Mouse (Mus musculus) forebrain, embryonic 14.5 days (tissue): ENCODE results near the gene Pex16. TPM values are rescaled to one million over a fixed set of nuclear protein-coding genes. Genes with fewer than 3 reads are reported as not detected.

Experiments
- ATAC-seq: fragments of 200-750 bp; cut with Nextera tagmentation; 2 replicates; pipeline ENCODE4 v1.8.0; 2017; ENCODE audit warnings: mild to moderate bottlenecking, moderate library complexity
- DNase-seq: peaks from one replicate; pipeline ENCODE4 v3.0.0-alpha.2; 2015; ENCODE audit warnings: low spot score
- H3K27ac ChIP-seq: fragments of 300-500 bp; sonication (generic); 2 replicates; pipeline ENCODE4 v1.5.1; 2014; ENCODE audit warnings: low read depth, mild to moderate bottlenecking, control low read depth, low read length, moderate library complexity
- H3K27me3 ChIP-seq: fragments of 300-500 bp; sonication (generic); replicated peaks from 2 replicates; pipeline ENCODE4 v1.6.1; 2014; ENCODE audit warnings: low read length, control low read depth, mixed read lengths; ENCODE audit not compliant: control insufficient read depth, insufficient read depth
- H3K36me3 ChIP-seq: fragments of 300-500 bp; sonication (generic); 2 replicates; pipeline ENCODE4 v1.6.1; 2014; ENCODE audit warnings: low read length, control low read depth; ENCODE audit not compliant: control insufficient read depth, insufficient read depth
- H3K4me1 ChIP-seq: fragments of 300-500 bp; sonication (generic); 2 replicates; pipeline ENCODE4 v1.6.1; 2014; ENCODE audit warnings: antibody characterized with exemption, low read length, control low read depth; ENCODE audit not compliant: control insufficient read depth, insufficient read depth
- H3K4me2 ChIP-seq: fragments of 300-500 bp; sonication (generic); 2 replicates; pipeline ENCODE4 v1.6.1; 2014; ENCODE audit warnings: mild to moderate bottlenecking, control low read depth, low read length
- H3K4me3 ChIP-seq: fragments of 300-500 bp; sonication (generic); 2 replicates; pipeline ENCODE4 v1.5.1; 2014; ENCODE audit warnings: low read depth, low read length, control low read depth
- H3K9ac ChIP-seq: fragments of 300-500 bp; sonication (generic); 2 replicates; pipeline ENCODE4 v1.6.1; 2014; ENCODE audit warnings: mild to moderate bottlenecking, low read length, control low read depth, moderate library complexity
- H3K9me3 ChIP-seq: fragments of 300-500 bp; sonication (generic); replicated peaks from 2 replicates; pipeline ENCODE4 v1.6.1; 2016; ENCODE audit warnings: low read length, control low read depth, mixed read lengths; ENCODE audit not compliant: control insufficient read depth
- WGBS: fragments of 180-500 bp; shearing (Covaris S2); extraction: QIAGEN DNeasy Blood & Tissue Kit; methylation state at CpG from one replicate; pipeline ENCODE4 v1.1.7; 2014; 5-methylcytosine and 5-hydroxymethylcytosine counted together
- microRNA-seq: library from miRNA; unstranded; fragments of <30 nt; microRNA quantifications from one replicate; pipeline ENCODE4, GENCODE M21; 2016
- polyA plus RNA-seq: library from polyadenylated mRNA; unstranded; fragments of >200 nt; fragmentation: Nextera tagmentation; extraction: Ambion mirVana; gene quantifications from 2 replicates; pipeline ENCODE4 v1.2.1, GENCODE M21; 2014

Gene Pex16
- polyA plus RNA-seq, 1 experiment from 2014 or later: 37.1 TPM

DNA sequence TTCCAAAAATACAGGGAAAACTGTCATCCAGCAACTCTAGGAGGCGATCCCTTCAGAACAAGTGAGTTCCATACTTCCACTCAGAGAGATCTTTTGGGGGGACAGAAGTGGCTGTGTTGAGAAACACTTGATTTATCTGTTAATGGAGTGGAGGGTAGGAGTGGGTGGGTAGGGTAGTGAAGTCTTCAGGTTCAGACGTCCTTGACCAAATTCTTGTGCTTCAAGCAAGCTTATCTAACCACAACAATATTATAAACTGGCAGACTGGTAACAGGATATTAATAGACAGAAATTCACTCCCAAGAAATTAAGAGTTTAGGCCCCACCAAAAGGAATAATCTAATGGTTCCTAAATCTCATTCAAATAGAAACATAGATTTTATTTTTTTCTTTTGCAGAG lies 55.6 kb downstream of the Pex16 start:
- ATAC-seq (no peak), DNase-seq (no peak)
- no peaks in the 10 kb centered on the region for H3K9me3 ChIP-seq
- no peak overlapping the region for H3K4me2 ChIP-seq
- peaks cover 40% of the 10 kb centered on the region for H3K4me1 ChIP-seq
- no peak overlapping the region for H3K27ac ChIP-seq
- H3K27me3 ChIP-seq: 0 out of 2 replicates have a peak, but pooled peaks cover 2% of the 10 kb centered on the region
- H3K9ac ChIP-seq: no peak overlapping the region
- WGBS: 86% methylated on average over 2 of the region's 2 CpGs
- H3K36me3 ChIP-seq: peaks cover 9% of the 10 kb centered on the region
- no peak overlapping the region for H3K4me3 ChIP-seq

Small RNA genes lying within 50 kb of the gene (microRNA-seq; reads per million reads assigned to microRNA genes)
- gene Mir7000: 1.1 reads per million

Other genes with a start within 250 kb of the Pex16 start
- 0.99 and 1.5 TPM in 2 replicates for gene Large2, start 193 bp downstream of the Pex16 start, polyA plus RNA-seq
- gene 1700029I15Rik, start 7.9 kb downstream of the Pex16 start, polyA plus RNA-seq: 3.2 and 3.7 TPM in 2 replicates
- gene Mapk8ip1, start 26.6 kb downstream of the Pex16 start, polyA plus RNA-seq: 49.3 and 54.5 TPM in 2 replicates
- gene Cry2, start 59.4 kb downstream of the Pex16 start, polyA plus RNA-seq: 16.1 and 24.6 TPM in 2 replicates
- 8.7 and 11.3 TPM in 2 replicates for gene Slc35c1, start 85.9 kb downstream of the Pex16 start, polyA plus RNA-seq
- 18.9 and 19.9 TPM in 2 replicates for gene Chst1, start 225.0 kb downstream of the Pex16 start, polyA plus RNA-seq